Mouse (Mus musculus) hindbrain, embryonic 14.5 days (tissue): Measurements from ENCODE around the gene Rab5c. TPM values are rescaled to one million over a fixed set of nuclear protein-coding genes. Genes with fewer than 3 reads are reported as not detected.

Experiments
- ATAC-seq: fragments of 200-750 bp; cut with Nextera tagmentation; 2 replicates; pipeline ENCODE4 v1.8.0; 2017; ENCODE audit warnings: moderate number of reproducible peaks, mild to moderate bottlenecking, moderate TSS enrichment, moderate library complexity; ENCODE audit not compliant: low FRiP score
- DNase-seq: peaks from one replicate; pipeline ENCODE4 v3.0.0-alpha.2; 2015; ENCODE audit warnings: low spot score
- H3K27ac ChIP-seq: fragments of 300-500 bp; sonication (generic); 2 replicates; pipeline ENCODE4 v1.5.1; 2014; ENCODE audit warnings: mild to moderate bottlenecking, moderate library complexity
- H3K27me3 ChIP-seq: fragments of 300-500 bp; sonication (generic); 2 replicates; pipeline ENCODE4 v1.6.1; 2014; ENCODE audit warnings: mild to moderate bottlenecking, low read length, mixed read lengths; ENCODE audit not compliant: control insufficient read depth, insufficient read depth
- H3K36me3 ChIP-seq: fragments of 300-500 bp; sonication (generic); replicated peaks from 2 replicates; pipeline ENCODE4 v1.6.1; 2014; ENCODE audit not compliant: control insufficient read depth, insufficient read depth
- H3K4me1 ChIP-seq: fragments of 300-500 bp; sonication (generic); replicated peaks from 2 replicates; pipeline ENCODE4 v1.6.1; 2014; ENCODE audit warnings: antibody characterized with exemption, low read length, mixed read lengths; ENCODE audit not compliant: control insufficient read depth, insufficient read depth
- H3K4me2 ChIP-seq: fragments of 300-500 bp; sonication (generic); replicated peaks from 2 replicates; pipeline ENCODE4 v1.6.1; 2014; ENCODE audit warnings: mild to moderate bottlenecking, moderate library complexity
- H3K4me3 ChIP-seq: fragments of 300-500 bp; sonication (generic); replicated peaks from 2 replicates; pipeline ENCODE4 v1.5.1; 2014; ENCODE audit warnings: mild to moderate bottlenecking, low read length
- H3K9ac ChIP-seq: fragments of 300-500 bp; sonication (generic); 2 replicates; pipeline ENCODE4 v1.6.1; 2014
- H3K9me3 ChIP-seq: fragments of 300-500 bp; sonication (generic); 2 replicates; pipeline ENCODE4 v1.6.1; 2016; ENCODE audit warnings: low read length; ENCODE audit not compliant: control insufficient read depth
- WGBS: fragments of 180-500 bp; shearing (Covaris S2); extraction: QIAGEN DNeasy Blood & Tissue Kit; methylation state at CpG from one replicate; pipeline ENCODE4 v1.1.7; 2014; 5-methylcytosine and 5-hydroxymethylcytosine counted together
- polyA plus RNA-seq: library from polyadenylated mRNA; unstranded; fragments of >200 nt; fragmentation: Nextera tagmentation; extraction: Ambion mirVana; gene quantifications from 2 replicates; pipeline ENCODE4 v1.2.1, GENCODE M21; 2014

Gene Rab5c
- polyA plus RNA-seq, 1 experiment from 2014 or later = 80.5 TPM

- ATAC-seq = no peak
- peaks cover 54% of the 10 kb centered on the region for H3K36me3 ChIP-seq
- WGBS = 93% methylated on average over 4 of the region's 4 CpGs
- H3K9me3 ChIP-seq = no peaks in the 10 kb centered on the region
- no peak for DNase-seq
- peak overlapping the region; percentile 92; the same call in 1 of the 2 replicates for H3K9ac ChIP-seq
- peaks cover 13% of the 10 kb centered on the region for H3K4me1 ChIP-seq
- no peaks in the 10 kb centered on the region for H3K27me3 ChIP-seq
- H3K4me2 ChIP-seq = peak overlapping the region; percentile 86
- H3K4me3 ChIP-seq = peak overlapping the region; percentile 93; the same call in 1 of the 2 replicates
- H3K27ac ChIP-seq = no peak overlapping the region
Measured at GRCm38 (mm10) chr11:100710977-100711376, 27.0 kb downstream of the Rab5c start.

- H3K4me2 ChIP-seq = no peak overlapping the region
- WGBS = 91% methylated on average over 15 of the region's 15 CpGs
- no peak overlapping the region for H3K27ac ChIP-seq
- no peak for DNase-seq
- no peaks in the 10 kb centered on the region for H3K27me3 ChIP-seq
- H3K4me3 ChIP-seq = no peak overlapping the region
- H3K9me3 ChIP-seq = no peaks in the 10 kb centered on the region
- peaks cover 13% of the 10 kb centered on the region for H3K4me1 ChIP-seq
- no peak for ATAC-seq
- no peak overlapping the region for H3K9ac ChIP-seq
- H3K36me3 ChIP-seq = peaks cover 54% of the 10 kb centered on the region
Measured at GRCm38 (mm10) chr11:100710528-100710927, 27.5 kb downstream of the Rab5c start.

GRCm38 (mm10) chr11:100709201-100709810 is 28.7 kb downstream of the Rab5c start:
- Histone ChIP-seq H3K27me3 (no peaks in the 10 kb centered on the region), H3K4me3 (no peak overlapping the region), H3K27ac (no peak overlapping the region), H3K4me2 (no peak overlapping the region), H3K9me3 (no peaks in the 10 kb centered on the region), H3K36me3 (peaks cover 64% of the 10 kb centered on the region), H3K4me1 (peaks cover 13% of the 10 kb centered on the region), H3K9ac (no peak overlapping the region)
- DNase-seq = no peak
- ATAC-seq = no peak
- 96% methylated on average over 9 of the region's 9 CpGs for WGBS

GRCm38 (mm10) chr11:100705095-100705747 is 32.8 kb downstream of the Rab5c start:
- Histone ChIP-seq H3K9ac (no peak overlapping the region), H3K4me1 (no peaks in the 10 kb centered on the region), H3K36me3 (peaks cover 59% of the 10 kb centered on the region), H3K27ac (no peak overlapping the region), H3K4me2 (no peak overlapping the region), H3K27me3 (0 out of 2 replicates have a peak, but pooled peaks cover 7% of the 10 kb centered on the region), H3K4me3 (no peak overlapping the region), H3K9me3 (no peaks in the 10 kb centered on the region)
- no peak for DNase-seq
- ATAC-seq = no peak
- 93% methylated on average over 23 of the region's 23 CpGs for WGBS

- H3K4me1 ChIP-seq = no peaks in the 10 kb centered on the region
- ATAC-seq (no peak), DNase-seq (no peak)
- H3K9ac ChIP-seq = no peak within 1 kb of the TSS
- no peak within 1 kb of the TSS for H3K27ac ChIP-seq
- 0 out of 2 replicates have a peak, but pooled peaks cover 7% of the 10 kb centered on the region for H3K27me3 ChIP-seq
- peaks cover 47% of the 10 kb centered on the region for H3K36me3 ChIP-seq
- H3K4me2 ChIP-seq = no peak within 1 kb of the TSS
- H3K4me3 ChIP-seq = no peak within 1 kb of the TSS
- WGBS = 67% methylated on average over 7 of the region's 7 CpGs
- H3K9me3 ChIP-seq = no peaks in the 10 kb centered on the region
Measured at GRCm38 (mm10) chr11:100703851-100704531, 34.0 kb downstream of the Rab5c start, which contains the start of gene Dhx58. Dhx58 (minus strand) TSS chr11:100704271.

- no peak overlapping the region for H3K4me2 ChIP-seq
- WGBS = 70% methylated on average over 11 of the region's 11 CpGs
- no peaks in the 10 kb centered on the region for H3K9me3 ChIP-seq
- no peak overlapping the region for H3K27ac ChIP-seq
- peaks cover 41% of the 10 kb centered on the region for H3K36me3 ChIP-seq
- H3K4me3 ChIP-seq = no peak overlapping the region
- DNase-seq = no peak
- H3K27me3 ChIP-seq = 0 out of 2 replicates have a peak, but pooled peaks cover 7% of the 10 kb centered on the region
- H3K9ac ChIP-seq = no peak overlapping the region
- H3K4me1 ChIP-seq = no peaks in the 10 kb centered on the region
- ATAC-seq = no peak
Measured at GRCm38 (mm10) chr11:100703366-100703765, 34.6 kb downstream of the Rab5c start.

GRCm38 (mm10) chr11:100702906-100703305 is 35.1 kb downstream of the Rab5c start:
- Histone ChIP-seq H3K4me2 (no peak overlapping the region), H3K4me1 (no peaks in the 10 kb centered on the region), H3K4me3 (no peak overlapping the region), H3K36me3 (peaks cover 36% of the 10 kb centered on the region), H3K9ac (no peak overlapping the region), H3K9me3 (no peaks in the 10 kb centered on the region), H3K27me3 (0 out of 2 replicates have a peak, but pooled peaks cover 7% of the 10 kb centered on the region), H3K27ac (no peak overlapping the region)
- 39% methylated on average over 7 of the region's 7 CpGs for WGBS
- DNase-seq (no peak), ATAC-seq (no peak)

- 35% methylated on average over 19 of the region's 19 CpGs for WGBS
- Histone ChIP-seq H3K27me3 (0 out of 2 replicates have a peak, but pooled peaks cover 7% of the 10 kb centered on the region), H3K36me3 (peaks cover 30% of the 10 kb centered on the region), H3K9ac (no peak overlapping the region), H3K9me3 (no peaks in the 10 kb centered on the region), H3K4me1 (no peaks in the 10 kb centered on the region), H3K4me3 (no peak overlapping the region), H3K4me2 (no peak overlapping the region), H3K27ac (no peak overlapping the region)
- DNase-seq = peak; percentile 87
- no peak for ATAC-seq
Measured at GRCm38 (mm10) chr11:100702081-100702851, 35.7 kb downstream of the Rab5c start.
